Mouse (Mus musculus): ENCODE results near the gene Cblb. TPM values are rescaled to one million over a fixed set of nuclear protein-coding genes. Genes with fewer than 3 reads are reported as not detected.

The Cblb gene
- total RNA-seq, 2 experiments from 2014 or later, result 20.3 to 21.9 TPM

GRCm38 (mm10) chr16:52080619-52081395 lies 49.8 kb downstream of the Cblb start:
- no peak for TF ChIP-seq CTCF (IDR thresholded peaks at IDR 0.05)

GRCm38 (mm10) chr16:52081756-52082155 lies 50.7 kb downstream of the Cblb start:
- Histone ChIP-seq H3K4me3 (no peak overlapping the region), H3K27ac (no peak overlapping the region)
- DNase-seq (ENCODE audit: extremely low spot score in 1 of 2, low spot score in 2 of 2), result no peak
- TF ChIP-seq CTCF (IDR thresholded peaks at IDR 0.05), result no peak
- intact Hi-C loops (cut with DNase I), result no loop called here

More at GRCm38 (mm10) chr16:52080619-52081395, 49.8 kb downstream of the Cblb start:
- Histone ChIP-seq H3K4me3 (no peak overlapping the region), H3K27ac (no peak overlapping the region)
- no peak for DNase-seq (ENCODE audit: extremely low spot score in 1 of 2, low spot score in 2 of 2)
- intact Hi-C loops (cut with DNase I), result no loop called here

GRCm38 (mm10) chr16:52086793-52087450 lies 55.9 kb downstream of the Cblb start:
- DNase-seq (ENCODE audit: extremely low spot score in 1 of 2, low spot score in 2 of 2), result no peak
- intact Hi-C loops (cut with DNase I), result no loop called here
- no peak for TF ChIP-seq CTCF (IDR thresholded peaks at IDR 0.05)

GRCm38 (mm10) chr16:52089354-52089753 lies 58.3 kb downstream of the Cblb start:
- H3K27ac ChIP-seq, result no peak overlapping the region
- intact Hi-C loops (cut with DNase I), result no loop called here
- H3K4me3 ChIP-seq, result no peak overlapping the region
- DNase-seq (ENCODE audit: extremely low spot score in 1 of 2, low spot score in 2 of 2), result no peak
- no peak for TF ChIP-seq CTCF (IDR thresholded peaks at IDR 0.05)

More at GRCm38 (mm10) chr16:52086793-52087450, 55.9 kb downstream of the Cblb start:
- no peak overlapping the region for H3K4me3 ChIP-seq
- no peak overlapping the region for H3K27ac ChIP-seq

- no peak for DNase-seq (ENCODE audit: extremely low spot score in 1 of 2, low spot score in 2 of 2)
- intact Hi-C loops (cut with DNase I), result no loop called here
Measured at GRCm38 (mm10) chr16:52090899-52091298, 59.9 kb downstream of the Cblb start.

GRCm38 (mm10) chr16:52093325-52094253 lies 62.6 kb downstream of the Cblb start:
- TF ChIP-seq CTCF (IDR thresholded peaks at IDR 0.05), result no peak
- intact Hi-C loops (cut with DNase I), result no loop called here
- Histone ChIP-seq H3K27ac (no peak overlapping the region), H3K4me3 (no peak overlapping the region)
- DNase-seq (ENCODE audit: extremely low spot score in 1 of 2, low spot score in 2 of 2), result no peak

More at GRCm38 (mm10) chr16:52090899-52091298, 59.9 kb downstream of the Cblb start:
- no peak overlapping the region for H3K4me3 ChIP-seq
- H3K27ac ChIP-seq, result no peak overlapping the region
- no peak for TF ChIP-seq CTCF (IDR thresholded peaks at IDR 0.05)

- intact Hi-C loops (cut with DNase I), result no loop called here
- H3K4me3 ChIP-seq, result no peak overlapping the region
Measured at GRCm38 (mm10) chr16:52094735-52095459, 63.9 kb downstream of the Cblb start.

GRCm38 (mm10) chr16:52095643-52096042 lies 64.6 kb downstream of the Cblb start:
- no peak for TF ChIP-seq CTCF (IDR thresholded peaks at IDR 0.05)
- Histone ChIP-seq H3K4me3 (no peak overlapping the region), H3K27ac (no peak overlapping the region)
- no peak for DNase-seq (ENCODE audit: extremely low spot score in 1 of 2, low spot score in 2 of 2)
- intact Hi-C loops (cut with DNase I), result no loop called here

More at GRCm38 (mm10) chr16:52094735-52095459, 63.9 kb downstream of the Cblb start:
- DNase-seq (ENCODE audit: extremely low spot score in 1 of 2, low spot score in 2 of 2), result no peak
- no peak for TF ChIP-seq CTCF (IDR thresholded peaks at IDR 0.05)
- no peak overlapping the region for H3K27ac ChIP-seq

- intact Hi-C loops (cut with DNase I), result no loop called here
Measured at GRCm38 (mm10) chr16:52100466-52100865, 69.4 kb downstream of the Cblb start.

GRCm38 (mm10) chr16:52104608-52105007 lies 73.6 kb downstream of the Cblb start:
- Histone ChIP-seq H3K27ac (no peak overlapping the region), H3K4me3 (no peak overlapping the region)
- intact Hi-C loops (cut with DNase I), result no loop called here
- no peak for TF ChIP-seq CTCF (IDR thresholded peaks at IDR 0.05)
- DNase-seq (ENCODE audit: extremely low spot score in 1 of 2, low spot score in 2 of 2), result no peak

More at GRCm38 (mm10) chr16:52100466-52100865, 69.4 kb downstream of the Cblb start:
- no peak overlapping the region for H3K4me3 ChIP-seq
- TF ChIP-seq CTCF (IDR thresholded peaks at IDR 0.05), result no peak
- no peak for DNase-seq (ENCODE audit: extremely low spot score in 1 of 2, low spot score in 2 of 2)
- no peak overlapping the region for H3K27ac ChIP-seq

GRCm38 (mm10) chr16:52107836-52108235 lies 76.8 kb downstream of the Cblb start:
- H3K4me3 ChIP-seq, result no peak overlapping the region
- TF ChIP-seq CTCF (IDR thresholded peaks at IDR 0.05), result no peak
- H3K27ac ChIP-seq, result no peak overlapping the region
- no peak for DNase-seq (ENCODE audit: extremely low spot score in 1 of 2, low spot score in 2 of 2)
- intact Hi-C loops (cut with DNase I), result no loop called here

Data from left cerebral cortex, adult 2 months (tissue).